Mouse (Mus musculus): ENCODE results near the gene Olfr1095. TPM values are rescaled to one million over a fixed set of nuclear protein-coding genes. Genes with fewer than 3 reads are reported as not detected.

Gene Olfr1095
- total RNA-seq (2021), result not detected
- long read RNA-seq, experiment 1, result 0 reads
- long read RNA-seq, experiment 2, result 0 reads

DNA sequence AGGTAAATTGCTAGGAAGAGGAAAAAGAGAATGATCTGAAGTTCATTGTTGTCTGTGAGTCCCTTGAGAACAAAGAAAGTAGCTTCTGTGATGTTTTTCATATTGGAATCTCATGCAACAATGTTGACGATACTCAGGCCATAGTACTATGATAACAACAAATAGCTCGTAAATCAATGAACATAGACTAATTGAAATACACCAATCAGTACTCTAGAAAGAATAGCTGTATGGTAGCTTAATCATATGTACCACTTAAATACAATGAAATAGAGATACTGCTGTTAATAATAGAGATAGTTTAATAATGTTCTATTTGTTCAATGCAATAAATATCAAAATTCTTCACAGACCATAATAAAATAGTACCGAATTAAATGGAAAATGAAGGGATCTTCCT lies at the start of gene Olfr1095:
TSS of gene Olfr1095 (minus strand) at position 101 of the 400 bp plus-strand sequence.
- DNase-seq (ENCODE audit: low spot score in 2 of 2), result no peak

DNA sequence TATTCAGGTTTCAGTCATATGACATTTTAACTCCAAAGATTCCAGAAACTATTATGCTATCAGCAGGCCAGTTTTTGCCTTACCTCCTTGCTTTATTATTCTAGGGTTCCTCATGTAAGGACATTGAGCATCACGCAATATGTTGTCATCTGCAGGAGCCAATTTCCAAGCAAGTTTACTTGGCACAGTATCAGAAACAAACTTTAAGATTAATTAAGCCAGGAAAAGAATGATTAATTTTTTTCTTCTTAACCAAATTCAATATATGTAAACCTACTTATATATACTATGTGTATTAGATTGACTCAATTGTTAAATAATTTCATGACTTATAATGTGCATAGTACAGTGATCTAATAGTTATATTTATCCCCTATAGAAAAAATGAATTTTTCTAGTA lies 40.6 kb upstream of the Olfr1095 start, which contains the start of gene Olfr1097:
TSS of gene Olfr1097 (minus strand) at position 101 of the 400 bp plus-strand sequence.
- DNase-seq (ENCODE audit: low spot score in 2 of 2), result no peak

DNA sequence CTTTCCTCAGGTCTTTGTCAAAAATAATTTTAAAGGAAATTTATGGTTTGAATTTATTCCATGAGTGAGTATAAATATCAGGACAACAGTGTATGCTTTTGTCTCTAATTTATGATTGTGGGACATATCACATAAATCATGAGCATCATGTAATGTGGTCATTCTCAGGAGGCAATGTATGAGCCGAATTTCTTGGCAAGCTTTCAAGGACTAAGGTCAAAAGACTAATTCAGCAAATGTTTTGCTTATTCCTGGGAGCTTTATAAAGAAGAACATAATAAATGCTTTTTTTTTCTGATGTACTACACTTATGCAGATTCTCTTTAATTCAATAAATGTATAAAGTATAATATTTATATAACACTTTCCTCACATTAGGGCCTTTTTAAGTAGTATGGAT lies 23.2 kb upstream of the Olfr1095 start, which contains the start of gene Gm13723:
TSS of gene Gm13723 (minus strand) at position 101 of the 400 bp plus-strand sequence.
- DNase-seq (ENCODE audit: low spot score in 2 of 2), result no peak

DNA sequence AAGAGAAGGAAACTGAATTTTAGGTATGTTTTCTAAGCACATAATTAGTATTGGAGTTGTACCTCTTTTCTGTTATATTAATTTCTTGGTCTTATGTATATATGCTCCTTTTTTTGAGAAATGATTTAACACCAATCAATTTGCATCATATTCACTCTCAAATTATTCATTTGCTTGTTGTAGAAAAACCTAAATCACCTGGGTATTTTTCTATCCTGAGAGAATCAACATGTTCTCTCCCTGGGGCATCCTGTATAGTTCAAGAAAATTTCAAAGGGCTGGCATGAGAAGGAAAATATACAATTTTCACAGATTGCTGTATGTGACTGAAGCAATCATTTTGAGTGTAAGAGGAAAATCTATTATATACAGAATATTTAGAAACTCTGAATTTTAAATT lies 27.1 kb downstream of the Olfr1095 start, which contains the start of gene Olfr1094:
TSS of gene Olfr1094 (plus strand) at position 301 of the 400 bp plus-strand sequence.
- DNase-seq (ENCODE audit: low spot score in 2 of 2), result no peak

DNA sequence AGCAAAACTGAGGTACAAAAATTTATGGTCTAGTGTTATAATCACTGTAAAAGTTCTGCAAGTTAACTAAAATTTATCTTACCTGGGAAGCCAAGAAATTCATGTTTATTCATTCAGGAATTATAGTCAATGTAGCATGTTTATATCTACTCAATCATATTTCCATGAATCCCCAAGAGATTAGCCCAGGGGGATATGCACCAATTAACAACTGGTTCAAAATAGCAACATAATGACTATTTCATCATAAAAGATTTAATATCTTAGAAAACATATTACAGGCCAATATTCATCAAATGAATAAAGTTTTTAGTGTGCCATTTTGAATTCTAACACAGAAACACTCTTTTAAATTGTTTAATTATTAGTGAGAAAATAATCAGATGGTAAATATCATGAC lies 41.6 kb downstream of the Olfr1095 start, which contains the start of gene Olfr141:
TSS of gene Olfr141 (minus strand) at position 101 of the 400 bp plus-strand sequence.
- no peak for DNase-seq (ENCODE audit: low spot score in 2 of 2)

Other genes starting within 250 kb of the Olfr1095 start
- not detected for gene Olfr1084, start 212.0 kb downstream of the Olfr1095 start, total RNA-seq (2021)
- not detected for gene Olfr1085, start 189.7 kb downstream of the Olfr1095 start, total RNA-seq (2021)
- not detected for gene Olfr1086, start 171.6 kb downstream of the Olfr1095 start, total RNA-seq (2021)
- not detected for gene Olfr1087, start 153.3 kb downstream of the Olfr1095 start, total RNA-seq (2021)
- not detected for gene Olfr1089, start 118.0 kb downstream of the Olfr1095 start, total RNA-seq (2021)
- gene Olfr1090, start 92.7 kb downstream of the Olfr1095 start, total RNA-seq (2021), result not detected
- gene Olfr1093, start 69.2 kb downstream of the Olfr1095 start, total RNA-seq (2021), result not detected
- not detected for gene Olfr141, start 41.7 kb downstream of the Olfr1095 start, total RNA-seq (2021)
- gene Olfr1094, start 27.0 kb downstream of the Olfr1095 start, total RNA-seq (2021), result not detected
- not detected for gene Gm13723, start 23.1 kb upstream of the Olfr1095 start, total RNA-seq (2021)
- not detected for gene Olfr1097, start 40.5 kb upstream of the Olfr1095 start, total RNA-seq (2021)
- not detected for gene Olfr1098, start 72.8 kb upstream of the Olfr1095 start, total RNA-seq (2021)
- gene Olfr1099, start 109.0 kb upstream of the Olfr1095 start, total RNA-seq (2021), result not detected
- gene Olfr1100, start 128.3 kb upstream of the Olfr1095 start, total RNA-seq (2021), result not detected
- gene Olfr1101, start 139.5 kb upstream of the Olfr1095 start, total RNA-seq (2021), result not detected
- gene Olfr1102, start 146.7 kb upstream of the Olfr1095 start, total RNA-seq (2021), result not detected
- gene Olfr1104, start 175.4 kb upstream of the Olfr1095 start, total RNA-seq (2021), result not detected
- not detected for gene Olfr1105, start 184.8 kb upstream of the Olfr1095 start, total RNA-seq (2021)
- not detected for gene Olfr1106, start 200.6 kb upstream of the Olfr1095 start, total RNA-seq (2021)
- gene Olfr1107, start 224.1 kb upstream of the Olfr1095 start, total RNA-seq (2021), result not detected
- gene Olfr1109, start 244.3 kb upstream of the Olfr1095 start, total RNA-seq (2021), result not detected

Measured in gastrocnemius, postnatal 4 days (tissue).